Mouse (Mus musculus) B cell, adult 2 months (primary cell): ENCODE results near the gene Samd5.

Experiments used
- DNase-seq, 2 experiments: peaks; one replicate each; pipeline ENCODE4 v3.0.0; 2022

The Samd5 gene

GRCm38 (mm10) chr10:9674561-9675521, at the start of gene Samd5:
TSS of gene Samd5 (minus strand) at chr10:9675208.
- DNase-seq, result no peak

GRCm38 (mm10) chr10:9722519-9723303, 47.7 kb upstream of the Samd5 start:
- DNase-seq, result no peak

GRCm38 (mm10) chr10:9720027-9720426, 45.0 kb upstream of the Samd5 start:
- DNase-seq, result no peak

GRCm38 (mm10) chr10:9718086-9718485, 43.1 kb upstream of the Samd5 start:
- DNase-seq, result no peak

GRCm38 (mm10) chr10:9704956-9705355, 29.9 kb upstream of the Samd5 start:
- DNase-seq, result no peak

GRCm38 (mm10) chr10:9699071-9699761, 24.2 kb upstream of the Samd5 start:
- DNase-seq, result no peak

- DNase-seq, result no peak
Measured at GRCm38 (mm10) chr10:9698141-9698540, 23.1 kb upstream of the Samd5 start.

- no peak for DNase-seq
Measured at GRCm38 (mm10) chr10:9696543-9697141, 21.6 kb upstream of the Samd5 start.

- no peak for DNase-seq
Measured at GRCm38 (mm10) chr10:9693990-9694699, 19.1 kb upstream of the Samd5 start.

GRCm38 (mm10) chr10:9680928-9681327, 5.9 kb upstream of the Samd5 start:
- no peak for DNase-seq

- DNase-seq, result no peak
Measured at GRCm38 (mm10) chr10:9679911-9680310, 4.9 kb upstream of the Samd5 start.

- no peak for DNase-seq
Measured at GRCm38 (mm10) chr10:9678071-9678470, 3.1 kb upstream of the Samd5 start.

GRCm38 (mm10) chr10:9676886-9677285, 1.9 kb upstream of the Samd5 start:
- no peak for DNase-seq

GRCm38 (mm10) chr10:9676418-9676786, 1.4 kb upstream of the Samd5 start:
- no peak for DNase-seq

- no peak for DNase-seq
Measured at GRCm38 (mm10) chr10:9675550-9676417, 776 bp upstream of the Samd5 start.

GRCm38 (mm10) chr10:9673276-9673675, 1.7 kb downstream of the Samd5 start:
- DNase-seq, result no peak

GRCm38 (mm10) chr10:9672751-9673150, 2.3 kb downstream of the Samd5 start:
- no peak for DNase-seq

GRCm38 (mm10) chr10:9670351-9670750, 4.7 kb downstream of the Samd5 start:
- no peak for DNase-seq

GRCm38 (mm10) chr10:9668791-9669190, 6.2 kb downstream of the Samd5 start:
- DNase-seq, result no peak

GRCm38 (mm10) chr10:9652946-9653345, 22.1 kb downstream of the Samd5 start:
- DNase-seq, result no peak
